Mouse (Mus musculus) ES-E14 (cell line): ENCODE results near the gene Ifitm1. TPM values are rescaled to one million over a fixed set of nuclear protein-coding genes. Genes with fewer than 3 reads are reported as not detected.
A peak's percentile ranks its signal among the peaks of the same experiment; 100 is the strongest.

Source experiments
- DNase-seq: peaks from one replicate; pipeline ENCODE4 v3.0.0-alpha.2; 2013; ENCODE audit warnings: low read depth, low spot score
- H3K27ac ChIP-seq: 2 replicates; pipeline ENCODE4 v1.5.1; 2012; ENCODE audit warnings: low read depth, mild to moderate bottlenecking, low read length, moderate library complexity, mixed read lengths; ENCODE audit not compliant: poor library complexity, insufficient read depth, severe bottlenecking
- H3K36me3 ChIP-seq: 2 replicates; pipeline ENCODE4 v1.6.1; 2012; ENCODE audit warnings: mild to moderate bottlenecking, low read length, moderate library complexity, mixed read lengths; ENCODE audit not compliant: control insufficient read depth, poor library complexity, insufficient read depth, severe bottlenecking
- H3K4me1 ChIP-seq, 2 experiments: fragments of 150-350 bp in 1 of 2; sonication (generic) in 1 of 2; 2 replicates each; pipeline ENCODE4 v1.6.1; 2012; ENCODE audit warnings: low read length in 2 of 2, mild to moderate bottlenecking in 1 of 2, mixed read lengths in 1 of 2; ENCODE audit not compliant: control insufficient read depth in 2 of 2, insufficient read depth in 2 of 2, poor library complexity in 1 of 2
- H3K4me3 ChIP-seq, 2 experiments: fragments of 150-350 bp in 1 of 2; sonication (generic) in 1 of 2; 2 replicates each; pipeline ENCODE4 v1.5.1; 2012; ENCODE audit warnings: low read length in 2 of 2, low read depth in 1 of 2, mild to moderate bottlenecking in 1 of 2, mixed read lengths in 1 of 2; ENCODE audit not compliant: insufficient read depth in 1 of 2, poor library complexity in 1 of 2, severe bottlenecking in 1 of 2
- H3K9ac ChIP-seq: 2 replicates; pipeline ENCODE4 v1.6.1; 2012; ENCODE audit warnings: low read depth, mild to moderate bottlenecking, low read length, mixed read lengths; ENCODE audit not compliant: poor library complexity, insufficient read depth, severe bottlenecking
- H3K9me3 ChIP-seq: fragments of 150-350 bp; sonication (generic); 2 replicates; pipeline ENCODE4 v1.6.1; 2012; ENCODE audit warnings: low read depth, mild to moderate bottlenecking, low read length; ENCODE audit not compliant: control insufficient read depth, insufficient read depth
- CHD2 ChIP-seq: IDR thresholded peaks from 2 replicates; pipeline ENCODE4 v1.6.1; 2014; ENCODE audit warnings: mild to moderate bottlenecking, low read depth, low read length, inconsistent platforms
- HCFC1 ChIP-seq: IDR thresholded peaks from 2 replicates; pipeline ENCODE4 v1.6.1; 2012; ENCODE audit warnings: low read length, inconsistent platforms, borderline replicate concordance; ENCODE audit not compliant: insufficient read depth
- MAFK ChIP-seq: IDR thresholded peaks from 2 replicates; pipeline ENCODE4 v1.6.1; 2014; ENCODE audit warnings: mild to moderate bottlenecking, low read depth, low read length, inconsistent platforms; ENCODE audit not compliant: insufficient read depth
- ZC3H11A ChIP-seq: IDR thresholded peaks from 2 replicates; pipeline ENCODE4 v1.6.1; 2012; ENCODE audit warnings: low read depth, mild to moderate bottlenecking, inconsistent platforms, low read length, borderline replicate concordance
- ZNF384 ChIP-seq: IDR thresholded peaks from 2 replicates; pipeline ENCODE4 v1.6.1; 2012; ENCODE audit warnings: low read depth, low read length, inconsistent platforms
- in situ Hi-C, 2 experiments: fragments of 600-800 bp; cut with MboI; formaldehyde crosslinking; loops; one replicate each; pipeline ENCODE4 v1.15.1; 2025; ENCODE audit warnings: low sequenced_read_pairs in 2 of 2, inconsistent platforms in 1 of 2; ENCODE audit not compliant: unreplicated experiment in 2 of 2
- total RNA-seq: library from RNA; depleted of rRNA; stranded (reverse); fragments of 300-350 nt; gene quantifications from 2 replicates; pipeline ENCODE4 v1.2.3, GENCODE M21; 2012

The Ifitm1 gene
- total RNA-seq, 1 experiment, result 274 TPM

- Histone ChIP-seq H3K9me3 (no peaks in the 10 kb centered on the region), H3K36me3 (no peaks in the 10 kb centered on the region), H3K27ac (peak overlapping the region; percentile 91), H3K4me1 (peaks cover 7 to 19% of the 10 kb centered on the region in 2 experiments; a peak in 2 of 4 replicates), H3K9ac (peak overlapping the region; percentile 35), H3K4me3 (peak overlapping the region; percentile 15 to 36; a peak in 3 of 4 replicates)
- TF ChIP-seq ZNF384 (peak; percentile 72), ZC3H11A (no peak)
- DNase-seq, result peak; percentile 54
- in situ Hi-C loops, result no loop called here
Measured at GRCm38 (mm10) chr7:141008312-141008761, 41.3 kb downstream of the Ifitm1 start.

GRCm38 (mm10) chr7:141008938-141009660 lies 42.1 kb downstream of the Ifitm1 start:
- H3K9ac ChIP-seq, result peak overlapping the region; percentile 35; the same call in 1 of the 2 replicates
- DNase-seq, result peak; percentile 90
- no peaks in the 10 kb centered on the region for H3K9me3 ChIP-seq
- H3K27ac ChIP-seq, result peak overlapping the region; percentile 91
- H3K4me1 ChIP-seq, result peaks cover 7 to 19% of the 10 kb centered on the region in 2 experiments; a peak in 2 of 4 replicates
- no peaks in the 10 kb centered on the region for H3K36me3 ChIP-seq
- TF ChIP-seq MAFK, result no peak
- TF ChIP-seq CHD2, result no peak
- TF ChIP-seq ZNF384, result no peak
- peak; percentile 92 for TF ChIP-seq ZC3H11A
- peak; percentile 61; the same call in 1 of the 2 replicates for TF ChIP-seq HCFC1
- peak overlapping the region; percentile 15 to 36; a peak in 3 of 4 replicates for H3K4me3 ChIP-seq
- in situ Hi-C loops, result no loop called here

GRCm38 (mm10) chr7:141009665-141010064 lies 42.6 kb downstream of the Ifitm1 start:
- Histone ChIP-seq H3K27ac (peak overlapping the region; percentile 13; the same call in 1 of the 2 replicates), H3K4me1 (peaks cover 7 to 19% of the 10 kb centered on the region in 2 experiments; a peak in 2 of 4 replicates), H3K9me3 (no peaks in the 10 kb centered on the region), H3K4me3 (peak overlapping the region; percentile 54; a peak in 3 of 4 replicates), H3K36me3 (no peaks in the 10 kb centered on the region), H3K9ac (peak overlapping the region; percentile 41; the same call in 1 of the 2 replicates)
- DNase-seq, result no peak
- no peak for TF ChIP-seq ZC3H11A
- no peak for TF ChIP-seq MAFK
- no peak for TF ChIP-seq ZNF384
- TF ChIP-seq HCFC1, result no peak
- TF ChIP-seq CHD2, result no peak
- in situ Hi-C loops, result no loop called here

GRCm38 (mm10) chr7:141010593-141010992 lies 43.6 kb downstream of the Ifitm1 start, which contains the start of gene Ifitm3:
Gene Ifitm3 (minus strand): TSS chr7:141010770.
- Histone ChIP-seq H3K9ac (peak within 1 kb of the TSS; percentile 41), H3K27ac (peak within 1 kb of the TSS; percentile 81; the same call in 1 of the 2 replicates), H3K4me1 (peaks cover 7 to 19% of the 10 kb centered on the region in 2 experiments; a peak in 2 of 4 replicates), H3K36me3 (no peaks in the 10 kb centered on the region), H3K4me3 (peak within 1 kb of the TSS; percentile 54), H3K9me3 (no peaks in the 10 kb centered on the region)
- no peak for TF ChIP-seq MAFK
- no peak for TF ChIP-seq ZC3H11A
- no peak for TF ChIP-seq CHD2
- TF ChIP-seq HCFC1, result no peak
- TF ChIP-seq ZNF384, result no peak
- in situ Hi-C loops, result no loop called here
- peak; percentile 51 for DNase-seq
